Mouse (Mus musculus): ENCODE data around the gene 4632433K11Rik. TPM values are rescaled to one million over a fixed set of nuclear protein-coding genes. Genes with fewer than 3 reads are reported as not detected.

The 4632433K11Rik gene
- total and polyA plus RNA-seq, 2 experiments from 2014 or later: 0.24 TPM; not detected in 1

GRCm38 (mm10) chr7:5036136-5036535 is 2.2 kb downstream of the 4632433K11Rik start:
- no peak overlapping the region for H3K9ac ChIP-seq
- H3K4me1 ChIP-seq (ENCODE audit: insufficient read depth): peaks cover 11% of the 10 kb centered on the region; the same call in 1 of the 2 replicates
- ATAC-seq (no peak), DNase-seq (no peak)
- 95% methylated on average over 9 of the region's 9 CpGs for WGBS
- TF ChIP-seq CTCF (IDR thresholded peaks at IDR 0.05; ENCODE audit: low read depth): no peak
- no peaks in the 10 kb centered on the region for H3K27me3 ChIP-seq (ENCODE audit: insufficient read depth, low read length)
- H3K9me3 ChIP-seq (ENCODE audit: low read length): no peaks in the 10 kb centered on the region
- H3K36me3 ChIP-seq (ENCODE audit: insufficient read depth): peaks cover 41% of the 10 kb centered on the region
- H3K4me2 ChIP-seq (ENCODE audit: low read depth): no peak overlapping the region
- H3K27ac ChIP-seq (ENCODE audit: low read depth, low read length): no peak overlapping the region
- no peak overlapping the region for H3K4me3 ChIP-seq (ENCODE audit: low read depth, low read length)

DNA sequence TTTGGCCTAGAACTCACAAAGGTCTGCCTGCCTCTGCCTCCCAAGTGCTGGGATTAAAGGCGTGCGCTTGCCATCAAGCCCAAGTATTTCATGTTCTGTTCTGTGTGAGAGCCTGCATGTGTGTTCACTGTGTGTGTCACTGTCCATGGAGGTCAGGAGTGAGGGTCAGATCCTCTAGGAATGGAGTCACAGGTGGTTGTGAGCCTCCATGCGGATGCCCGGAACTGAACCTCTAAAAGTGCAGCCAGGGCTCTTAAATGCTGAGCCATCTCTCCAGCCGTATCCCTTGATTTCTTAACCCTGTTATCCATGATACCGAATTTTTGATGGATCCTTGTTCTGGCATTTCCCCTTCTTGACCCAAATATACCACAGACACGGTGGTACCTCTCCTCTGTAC is 3.1 kb downstream of the 4632433K11Rik start:
- no peak overlapping the region for H3K27ac ChIP-seq (ENCODE audit: low read depth, low read length)
- no peaks in the 10 kb centered on the region for H3K27me3 ChIP-seq (ENCODE audit: insufficient read depth, low read length)
- H3K9me3 ChIP-seq (ENCODE audit: low read length): no peaks in the 10 kb centered on the region
- DNase-seq (no peak), ATAC-seq (no peak)
- H3K9ac ChIP-seq: no peak overlapping the region
- H3K4me3 ChIP-seq (ENCODE audit: low read depth, low read length): 0 out of 2 replicates have a peak overlapping the region, but pooled peaks have one; percentile 67
- H3K4me1 ChIP-seq (ENCODE audit: insufficient read depth): peaks cover 11% of the 10 kb centered on the region; the same call in 1 of the 2 replicates
- no peak for TF ChIP-seq CTCF (IDR thresholded peaks at IDR 0.05; ENCODE audit: low read depth)
- H3K4me2 ChIP-seq (ENCODE audit: low read depth): peak overlapping the region; percentile 57; the same call in 1 of the 2 replicates
- peaks cover 36% of the 10 kb centered on the region for H3K36me3 ChIP-seq (ENCODE audit: insufficient read depth)
- whole genome bisulfite sequencing: 93% methylated on average over 7 of the region's 7 CpGs

- no peak for ATAC-seq
- no peaks in the 10 kb centered on the region for H3K9me3 ChIP-seq (ENCODE audit: low read length)
- H3K4me2 ChIP-seq (ENCODE audit: low read depth): peak overlapping the region; percentile 57
- peak overlapping the region; percentile 96 for H3K27ac ChIP-seq (ENCODE audit: low read depth, low read length)
- 82% methylated on average over 8 of the region's 8 CpGs for WGBS
- no peak for DNase-seq
- peaks cover 11% of the 10 kb centered on the region; the same call in 1 of the 2 replicates for H3K4me1 ChIP-seq (ENCODE audit: insufficient read depth)
- peaks cover 31% of the 10 kb centered on the region for H3K36me3 ChIP-seq (ENCODE audit: insufficient read depth)
- no peaks in the 10 kb centered on the region for H3K27me3 ChIP-seq (ENCODE audit: insufficient read depth, low read length)
- H3K9ac ChIP-seq: peak overlapping the region; percentile 76
- H3K4me3 ChIP-seq (ENCODE audit: low read depth, low read length): peak overlapping the region; percentile 67
- TF ChIP-seq CTCF (IDR thresholded peaks at IDR 0.05; ENCODE audit: low read depth): no peak
These were observed 3.5 kb downstream of the 4632433K11Rik start for GRCm38 (mm10) chr7:5037467-5037866.

DNA sequence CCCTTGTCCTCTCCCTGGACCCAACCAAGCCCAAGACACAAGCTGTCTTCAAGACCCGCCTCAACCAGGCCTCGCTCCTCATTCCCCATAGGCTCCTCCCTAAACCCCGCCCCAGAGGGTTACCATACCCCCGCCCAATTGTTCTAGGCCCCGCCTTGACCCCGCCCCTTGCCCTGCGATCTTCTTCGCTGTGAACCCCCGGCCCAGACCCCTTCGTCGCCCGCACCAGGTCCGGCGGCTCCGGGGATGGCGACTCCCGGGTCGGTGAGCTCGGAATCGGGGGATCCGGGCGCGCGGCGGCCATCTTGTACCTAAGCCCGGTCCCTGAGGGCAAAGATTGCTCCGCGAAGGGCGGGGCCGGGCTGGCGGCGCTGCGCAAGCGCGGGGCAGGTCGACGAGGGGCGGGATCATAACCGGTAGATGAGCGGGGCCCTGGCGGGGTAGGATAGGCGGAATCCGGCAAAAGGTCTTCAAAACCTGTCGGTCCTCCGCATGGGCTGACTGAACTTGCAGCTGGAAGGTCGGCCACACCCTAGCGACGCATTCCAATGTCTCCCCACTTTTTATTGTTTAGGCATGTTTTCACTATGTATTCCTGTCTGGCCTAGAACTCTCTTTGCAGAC is 4.3 kb downstream of the 4632433K11Rik start, which contains the start of gene Zfp784:
TSS of gene Zfp784 (minus strand) at position 338 of the 624 bp plus-strand sequence.
- ATAC-seq (peak; percentile 98), DNase-seq (peak; percentile 93)
- Histone ChIP-seq H3K36me3 (ENCODE audit: insufficient read depth) (peaks cover 24% of the 10 kb centered on the region), H3K9me3 (ENCODE audit: low read length) (no peaks in the 10 kb centered on the region), H3K4me2 (ENCODE audit: low read depth) (peak within 1 kb of the TSS; percentile 57), H3K27ac (ENCODE audit: low read depth, low read length) (peak within 1 kb of the TSS; percentile 96), H3K4me3 (ENCODE audit: low read depth, low read length) (peak within 1 kb of the TSS; percentile 67), H3K4me1 (ENCODE audit: insufficient read depth) (peaks cover 11% of the 10 kb centered on the region; the same call in 1 of the 2 replicates), H3K9ac (peak within 1 kb of the TSS; percentile 76), H3K27me3 (ENCODE audit: insufficient read depth, low read length) (no peaks in the 10 kb centered on the region)
- no peak for TF ChIP-seq CTCF (IDR thresholded peaks at IDR 0.05; ENCODE audit: low read depth)
- under 1% methylated on average over 48 of the region's 48 CpGs for whole genome bisulfite sequencing

- Histone ChIP-seq H3K4me3 (ENCODE audit: low read depth, low read length) (peak overlapping the region; percentile 67), H3K9ac (peak overlapping the region; percentile 76), H3K9me3 (ENCODE audit: low read length) (no peaks in the 10 kb centered on the region), H3K4me1 (ENCODE audit: insufficient read depth) (peaks cover 11% of the 10 kb centered on the region; the same call in 1 of the 2 replicates), H3K36me3 (ENCODE audit: insufficient read depth) (peaks cover 17% of the 10 kb centered on the region), H3K27ac (ENCODE audit: low read depth, low read length) (no peak overlapping the region), H3K4me2 (ENCODE audit: low read depth) (peak overlapping the region; percentile 57), H3K27me3 (ENCODE audit: insufficient read depth, low read length) (no peaks in the 10 kb centered on the region)
- no peak for TF ChIP-seq CTCF (IDR thresholded peaks at IDR 0.05; ENCODE audit: low read depth)
- no peak for DNase-seq
- WGBS: 31% methylated on average over 5 of the region's 5 CpGs
- no peak for ATAC-seq
These were observed 5.0 kb downstream of the 4632433K11Rik start for GRCm38 (mm10) chr7:5038940-5039339.

- H3K4me1 ChIP-seq (ENCODE audit: insufficient read depth): no peaks in the 10 kb centered on the region
- no peak overlapping the region for H3K9ac ChIP-seq
- no peaks in the 10 kb centered on the region for H3K9me3 ChIP-seq (ENCODE audit: low read length)
- H3K27me3 ChIP-seq (ENCODE audit: insufficient read depth, low read length): no peaks in the 10 kb centered on the region
- ATAC-seq (no peak), DNase-seq (no peak)
- H3K36me3 ChIP-seq (ENCODE audit: insufficient read depth): peaks cover 3% of the 10 kb centered on the region; the same call in 1 of the 2 replicates
- H3K4me2 ChIP-seq (ENCODE audit: low read depth): no peak overlapping the region
- TF ChIP-seq CTCF (IDR thresholded peaks at IDR 0.05; ENCODE audit: low read depth): no peak
- WGBS: 86% methylated on average over 2 of the region's 2 CpGs
- H3K27ac ChIP-seq (ENCODE audit: low read depth, low read length): no peak overlapping the region
- H3K4me3 ChIP-seq (ENCODE audit: low read depth, low read length): no peak overlapping the region
These were observed 11.1 kb downstream of the 4632433K11Rik start for GRCm38 (mm10) chr7:5044981-5045380.

GRCm38 (mm10) chr7:5046112-5046511 is 12.2 kb downstream of the 4632433K11Rik start:
- Histone ChIP-seq H3K9me3 (ENCODE audit: low read length) (no peaks in the 10 kb centered on the region), H3K27me3 (ENCODE audit: insufficient read depth, low read length) (no peaks in the 10 kb centered on the region), H3K36me3 (ENCODE audit: insufficient read depth) (peaks cover 3% of the 10 kb centered on the region; the same call in 1 of the 2 replicates), H3K27ac (ENCODE audit: low read depth, low read length) (no peak overlapping the region), H3K4me2 (ENCODE audit: low read depth) (no peak overlapping the region), H3K4me1 (ENCODE audit: insufficient read depth) (peaks cover 4% of the 10 kb centered on the region; the same call in 1 of the 2 replicates), H3K9ac (no peak overlapping the region), H3K4me3 (ENCODE audit: low read depth, low read length) (no peak overlapping the region)
- no peak for DNase-seq
- ATAC-seq: no peak
- TF ChIP-seq CTCF (IDR thresholded peaks at IDR 0.05; ENCODE audit: low read depth): peak; percentile 6; the same call in 1 of the 2 replicates
- 65% methylated on average over 2 of the region's 2 CpGs for WGBS

Measured in forebrain, postnatal 0 days (tissue).